Mouse (Mus musculus): ENCODE measurements around the gene Apol8.

- TF ChIP-seq CTCF (conservative IDR thresholded peaks at IDR 0.05; ENCODE audit: low read length) (no peak), NANOG (IDR thresholded peaks at IDR 0.05; ENCODE audit: borderline replicate concordance, low read length) (no peak)
Observed at GRCm38 (mm10) chr15:77746326-77746725, 10.5 kb downstream of the Apol8 start.
